ENCODE assay signal across 9 mouse cellular contexts in genomic region chr1:64193150-64193838, GRCm38 (mm10).
DNase-seq lines count a peak whose midpoint lies in the region; ATAC-seq lines count a peak whose summit lies in the region.
"Had no signal": no experiment of that assay in that cellular context is flagged by ENCODE, and none has a peak within 500 bp of the region (broad histone marks: within the 10 kb centered on the region; RNA-seq: fewer than 3 reads in every experiment).

No protein-coding gene starts in this region.

- H3K9me3 ChIP-seq in embryonic facial prominence, embryonic 13.5 days = no peaks in the 10 kb centered on the region
- no peaks in the 10 kb centered on the region for H3K9me3 ChIP-seq in kidney, embryonic 15.5 days (replicated peaks)
- H3K9me3 ChIP-seq: megakaryocyte, embryonic 14.5 days had no signal

- no peaks in the 10 kb centered on the region for H3K27me3 ChIP-seq in embryonic facial prominence, embryonic 13.5 days
- H3K27me3 ChIP-seq in kidney, embryonic 15.5 days = no peaks in the 10 kb centered on the region

- H3K27ac ChIP-seq in embryonic facial prominence, embryonic 13.5 days = peak overlapping the region; percentile 48
- peak overlapping the region; percentile 60 for H3K27ac ChIP-seq in kidney, embryonic 15.5 days

- H3K9ac ChIP-seq in embryonic facial prominence, embryonic 13.5 days = no peak overlapping the region
- H3K9ac ChIP-seq in kidney, embryonic 15.5 days = no peak overlapping the region

- ATAC-seq in CD4-positive, CD25-positive, alpha-beta regulatory T cell, adult 4 months = peak; percentile 69
- ATAC-seq in embryonic facial prominence, embryonic 13.5 days (ENCODE audit: insufficient number of reproducible peaks, insufficient read depth, low FRiP score, low TSS enrichment, low read depth) = no peak
- ATAC-seq in kidney, embryonic 15.5 days (replicated peaks; ENCODE audit: low FRiP score) = 0 out of 2 replicates have a peak, but pooled peaks have one; percentile 22

- no peaks in the 10 kb centered on the region for H3K36me3 ChIP-seq in embryonic facial prominence, embryonic 13.5 days
- H3K36me3 ChIP-seq in kidney, embryonic 15.5 days = no peaks in the 10 kb centered on the region

- peaks cover 18% of the 10 kb centered on the region; the same call in 1 of the 2 replicates for H3K4me1 ChIP-seq in embryonic facial prominence, embryonic 13.5 days
- H3K4me1 ChIP-seq in kidney, embryonic 15.5 days = peaks cover 29% of the 10 kb centered on the region

- peak; percentile 25 to 58 for DNase-seq in layer of hippocampus, adult 18-20 months (ENCODE audit: low spot score in 2 of 2)
- DNase-seq in layer of hippocampus, postnatal 25 days (ENCODE audit: extremely low spot score in 1 of 2, low spot score in 1 of 2) = no peak
- no peak for DNase-seq in cerebellum, adult 18-20 months
- no peak for DNase-seq in ovary, postnatal 10 days (ENCODE audit: low spot score)
- no peak for DNase-seq in gastrocnemius, postnatal 36 days

- WGBS in embryonic facial prominence, embryonic 13.5 days = 61% methylated on average over 13 of the region's 13 CpGs
- 34% methylated on average over 13 of the region's 13 CpGs for WGBS in kidney, embryonic 15.5 days

- H3K4me2 ChIP-seq in embryonic facial prominence, embryonic 13.5 days = no peak overlapping the region
- no peak overlapping the region for H3K4me2 ChIP-seq in kidney, embryonic 15.5 days

- intact Hi-C loops in gastrocnemius, postnatal 36 days (cut with DNase I) = no loop called here

- H3K4me3 ChIP-seq in embryonic facial prominence, embryonic 13.5 days = no peak overlapping the region
- no peak overlapping the region for H3K4me3 ChIP-seq in kidney, embryonic 15.5 days (replicated peaks)
- H3K4me3 ChIP-seq: megakaryocyte, embryonic 14.5 days had no signal

Comparison
In these comparisons a context has a peak if more than half of its experiments do, and no peak if none do; other contexts are left out.
1. DNase-seq: peak in layer of hippocampus, adult 18-20 months (2 of 2); none in layer of hippocampus, postnatal 25 days (0 of 2), cerebellum, adult 18-20 months (0 of 2), ovary, postnatal 10 days (single experiment) and gastrocnemius, postnatal 36 days (0 of 2).